Mouse (Mus musculus): ENCODE measurements around the gene AU022252. TPM values are rescaled to one million over a fixed set of nuclear protein-coding genes. Genes with fewer than 3 reads are reported as not detected.

The AU022252 gene
- polyA plus RNA-seq (2012; ENCODE audit: low replicate concordance), result 9.5 and 19.4 TPM in 2 replicates

GRCm38 (mm10) chr4:119232410-119233255, at the start of gene AU022252, which contains the start of gene P3h1:
AU022252 (minus strand) TSS chr4:119232712.
P3h1 (plus strand) TSS chr4:119232915.

GRCm38 (mm10) chr4:119255351-119255750, 22.8 kb upstream of the AU022252 start, which contains the start of gene Cldn19:
Cldn19 (plus strand) TSS chr4:119255414.

DNA sequence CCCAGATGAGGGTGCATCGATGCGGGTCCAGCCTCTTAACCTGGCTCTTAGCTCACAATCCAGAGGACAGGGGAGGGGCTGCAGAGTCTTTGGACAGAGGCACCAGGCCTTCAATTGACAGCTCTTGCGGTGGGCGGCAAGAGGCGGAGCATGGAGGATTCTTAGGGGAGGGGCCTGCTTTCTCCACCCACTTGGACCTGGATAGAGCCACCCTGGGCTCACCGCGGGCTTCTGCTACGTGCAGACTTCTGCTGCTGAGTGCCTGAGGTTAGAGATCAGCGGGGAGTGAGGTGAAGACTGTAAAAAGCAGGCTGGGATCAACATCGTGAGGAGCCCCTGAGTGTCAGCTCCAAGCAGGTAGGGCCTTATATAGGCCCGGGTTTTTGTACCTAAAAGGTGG, 14.3 kb downstream of the AU022252 start, which contains the start of gene Tmem269:
Gene Tmem269, minus strand, starts transcription at position 49 of the 400 bp plus-strand sequence.

GRCm38 (mm10) chr4:119194909-119195581, 37.5 kb downstream of the AU022252 start, which contains the start of gene Svbp:
Svbp (plus strand) TSS chr4:119195306.

GRCm38 (mm10) chr4:119189864-119190263, 42.6 kb downstream of the AU022252 start, which contains the start of gene Ermap:
Ermap (minus strand) TSS chr4:119190011.

DNA sequence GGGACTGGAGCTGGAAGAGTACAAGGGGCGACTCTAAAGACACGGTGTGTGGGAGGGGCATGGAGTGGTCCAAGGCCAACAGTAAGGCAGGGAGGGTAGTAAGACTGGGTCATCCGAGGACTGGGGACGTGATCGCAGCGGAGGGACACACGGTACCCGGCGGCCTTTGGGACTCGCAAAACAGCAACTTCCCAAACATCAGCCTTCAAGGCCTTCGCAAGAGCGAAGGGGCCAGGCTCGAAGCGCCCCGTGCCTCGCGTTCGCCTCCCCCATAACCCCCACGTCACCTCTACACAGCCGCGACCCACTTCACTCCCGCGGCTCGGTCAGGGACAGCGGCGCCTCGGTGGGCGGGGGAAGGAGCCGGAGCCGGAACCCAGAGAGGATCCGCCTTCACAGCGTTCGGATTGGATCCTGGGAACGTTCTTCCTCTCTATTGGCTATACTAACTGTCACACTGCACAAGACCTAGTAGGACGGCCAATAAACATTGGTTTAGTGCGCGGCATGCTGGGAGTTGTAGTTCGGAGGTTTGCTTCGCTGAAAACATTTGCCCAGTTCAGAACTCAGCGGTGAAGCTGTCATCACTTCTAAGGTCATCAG, 58.6 kb downstream of the AU022252 start, which contains the start of gene Zfp691:
Gene Zfp691, minus strand, starts transcription at position 345 of the 603 bp plus-strand sequence.

Other genes with a start within 250 kb of the AU022252 start
- gene Slc2a1, start 124.0 kb downstream of the AU022252 start, polyA plus RNA-seq (2012; ENCODE audit: low replicate concordance), result 39.8 and 41.8 TPM in 2 replicates
- 9.6 and 12.2 TPM in 2 replicates for gene Zfp691, start 58.5 kb downstream of the AU022252 start, polyA plus RNA-seq (2012; ENCODE audit: low replicate concordance)
- 1.6 and 40.7 TPM in 2 replicates for gene Ermap, start 42.7 kb downstream of the AU022252 start, polyA plus RNA-seq (2012; ENCODE audit: low replicate concordance)
- gene Svbp, start 37.4 kb downstream of the AU022252 start, polyA plus RNA-seq (2012; ENCODE audit: low replicate concordance), result 69.1 and 98.0 TPM in 2 replicates
- not detected in 2 replicates for gene Tmem269, start 14.5 kb downstream of the AU022252 start, polyA plus RNA-seq (2012; ENCODE audit: low replicate concordance)
- gene P3h1, start 203 bp upstream of the AU022252 start, polyA plus RNA-seq (2012; ENCODE audit: low replicate concordance), result 2.5 and 3.6 TPM in 2 replicates
- 0.02 TPM in 1 of 2 replicates, not detected in the other for gene Cldn19, start 22.7 kb upstream of the AU022252 start, polyA plus RNA-seq (2012; ENCODE audit: low replicate concordance)
- 573 and 743 TPM in 2 replicates for gene Ybx1, start 61.9 kb upstream of the AU022252 start, polyA plus RNA-seq (2012; ENCODE audit: low replicate concordance)
- 1.5 and 2.9 TPM in 2 replicates for gene Ppih, start 87.8 kb upstream of the AU022252 start, polyA plus RNA-seq (2012; ENCODE audit: low replicate concordance)
- gene Ccdc30, start 182.8 kb upstream of the AU022252 start, polyA plus RNA-seq (2012; ENCODE audit: low replicate concordance), result 0.85 and 0.96 TPM in 2 replicates
- 14.1 and 25.8 TPM in 2 replicates for gene Ppcs, start 189.7 kb upstream of the AU022252 start, polyA plus RNA-seq (2012; ENCODE audit: low replicate concordance)
- 0.18 and 0.21 TPM in 2 replicates for gene Zmynd12, start 190.1 kb upstream of the AU022252 start, polyA plus RNA-seq (2012; ENCODE audit: low replicate concordance)

Measured in hematopoietic multipotent progenitor cell, adult 10-12 weeks (in vitro differentiated cells).